Mouse (Mus musculus) ES-Bruce4 (cell line): ENCODE results near the gene Dnaaf2. TPM values are rescaled to one million over a fixed set of nuclear protein-coding genes. Genes with fewer than 3 reads are reported as not detected.

Source experiments
- H3K27ac ChIP-seq: 2 replicates; pipeline ENCODE4 v1.5.1; 2012; ENCODE audit warnings: low read length, inconsistent platforms; ENCODE audit not compliant: insufficient read depth
- H3K27me3 ChIP-seq: 2 replicates; pipeline ENCODE4 v1.6.1; 2012; ENCODE audit warnings: mild to moderate bottlenecking, low read length, inconsistent platforms; ENCODE audit not compliant: control insufficient read depth, poor library complexity, insufficient read depth, severe bottlenecking
- H3K36me3 ChIP-seq: 2 replicates; pipeline ENCODE4 v1.6.1; 2012; ENCODE audit warnings: inconsistent platforms, mild to moderate bottlenecking, low read length, moderate library complexity; ENCODE audit not compliant: control insufficient read depth, poor library complexity, insufficient read depth, severe bottlenecking
- H3K4me1 ChIP-seq: one replicate; pipeline ENCODE4 v1.8.1; 2011; ENCODE audit warnings: low read length; ENCODE audit not compliant: control insufficient read depth, insufficient read depth
- H3K4me3 ChIP-seq: 2 replicates; pipeline ENCODE4 v1.5.1; 2011; ENCODE audit warnings: low read depth, mild to moderate bottlenecking, low read length
- H3K9ac ChIP-seq: 2 replicates; pipeline ENCODE4 v1.6.1; 2012; ENCODE audit warnings: low read depth, mild to moderate bottlenecking, inconsistent platforms; ENCODE audit not compliant: poor library complexity, severe bottlenecking
- H3K9me3 ChIP-seq: replicated peaks from 2 replicates; pipeline ENCODE4 v1.6.1; 2012; ENCODE audit warnings: mild to moderate bottlenecking, low read length, inconsistent platforms; ENCODE audit not compliant: control insufficient read depth, poor library complexity, insufficient read depth, severe bottlenecking
- CTCF ChIP-seq: IDR thresholded peaks from one replicate; pipeline ENCODE4 v1.8.1; 2011; ENCODE audit warnings: low read depth, low read length
- EP300 ChIP-seq: IDR thresholded peaks from 2 replicates; pipeline ENCODE4 v1.6.1; 2011; ENCODE audit warnings: low read depth, low read length; ENCODE audit not compliant: insufficient read depth
- POLR2A ChIP-seq: IDR thresholded peaks from one replicate; pipeline ENCODE4 v1.8.1; 2011; ENCODE audit warnings: low read length; ENCODE audit not compliant: insufficient read depth
- polyA plus RNA-seq: library from polyadenylated mRNA; stranded (reverse); fragments of >200 nt; gene quantifications from 2 replicates; pipeline ENCODE4 v1.2.4, GENCODE M21; 2011; ENCODE audit warnings: low read depth; ENCODE audit not compliant: missing spikeins, insufficient read depth, insufficient read length

Gene Dnaaf2
- polyA plus RNA-seq, 1 experiment, result 3.7 TPM

DNA sequence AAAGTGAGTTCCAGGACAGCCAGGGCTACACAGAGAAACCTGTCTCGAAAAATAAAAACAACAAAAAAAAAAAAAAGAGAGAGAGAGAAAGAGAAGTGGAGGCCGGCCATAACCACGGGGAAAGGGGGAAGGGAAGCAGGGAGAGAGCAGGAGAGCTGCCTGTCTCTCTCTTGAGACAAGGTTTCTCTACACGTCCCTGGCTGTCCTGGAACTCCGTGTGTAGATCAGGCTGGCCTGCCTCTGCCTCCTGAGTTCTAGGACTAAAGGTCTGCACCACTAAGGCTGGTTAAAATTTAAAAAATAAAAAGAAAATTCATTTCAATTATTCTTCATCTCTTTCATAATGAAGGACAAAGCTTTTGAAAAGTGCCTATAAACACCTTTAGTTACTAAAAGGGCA, 6.8 kb downstream of the Dnaaf2 start:
- no peaks in the 10 kb centered on the region for H3K27me3 ChIP-seq
- TF ChIP-seq EP300, result no peak
- no peak for TF ChIP-seq CTCF
- no peaks in the 10 kb centered on the region for H3K9me3 ChIP-seq
- H3K36me3 ChIP-seq, result peaks cover 28% of the 10 kb centered on the region
- no peak overlapping the region for H3K9ac ChIP-seq
- H3K27ac ChIP-seq, result no peak overlapping the region
- H3K4me3 ChIP-seq, result no peak overlapping the region
- peaks cover 1% of the 10 kb centered on the region for H3K4me1 ChIP-seq

DNA sequence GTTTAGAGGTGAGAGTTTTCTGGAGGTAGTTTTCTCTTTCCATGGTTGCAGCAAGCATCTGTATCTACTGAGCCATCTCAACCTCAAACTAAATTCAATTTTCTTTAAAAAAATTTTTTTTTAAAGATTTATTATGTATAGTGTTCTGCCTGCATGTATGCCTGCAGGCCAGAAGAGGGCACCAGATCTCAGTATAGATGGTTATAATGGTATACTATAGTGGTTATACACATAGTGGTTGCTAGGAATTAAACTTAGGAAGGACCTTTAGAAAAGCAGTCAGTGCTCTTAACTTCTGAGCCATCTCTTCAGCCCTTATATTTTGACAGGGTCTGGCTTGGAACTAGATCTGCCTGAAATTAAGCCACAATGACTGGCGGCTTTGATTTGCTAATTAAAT, 7.7 kb downstream of the Dnaaf2 start:
- H3K9me3 ChIP-seq, result no peaks in the 10 kb centered on the region
- no peak overlapping the region for H3K9ac ChIP-seq
- no peaks in the 10 kb centered on the region for H3K27me3 ChIP-seq
- H3K27ac ChIP-seq, result no peak overlapping the region
- H3K4me1 ChIP-seq, result peaks cover 1% of the 10 kb centered on the region
- no peak for TF ChIP-seq CTCF
- TF ChIP-seq EP300, result no peak
- no peak for TF ChIP-seq POLR2A
- H3K4me3 ChIP-seq, result no peak overlapping the region
- H3K36me3 ChIP-seq, result peaks cover 31% of the 10 kb centered on the region

- no peak overlapping the region for H3K9ac ChIP-seq
- H3K27me3 ChIP-seq, result no peaks in the 10 kb centered on the region
- H3K4me3 ChIP-seq, result no peak overlapping the region
- H3K36me3 ChIP-seq, result peaks cover 33% of the 10 kb centered on the region
- H3K4me1 ChIP-seq, result peaks cover 1% of the 10 kb centered on the region
- no peak for TF ChIP-seq POLR2A
- TF ChIP-seq CTCF, result no peak
- TF ChIP-seq EP300, result no peak
- H3K27ac ChIP-seq, result no peak overlapping the region
- H3K9me3 ChIP-seq, result no peaks in the 10 kb centered on the region
Measured at GRCm38 (mm10) chr12:69190074-69190473, 8.2 kb downstream of the Dnaaf2 start.

GRCm38 (mm10) chr12:69186811-69187471, 11.3 kb downstream of the Dnaaf2 start:
- Histone ChIP-seq H3K9ac (no peak overlapping the region), H3K4me3 (no peak overlapping the region)
- TF ChIP-seq EP300 (no peak), POLR2A (no peak), CTCF (no peak)

DNA sequence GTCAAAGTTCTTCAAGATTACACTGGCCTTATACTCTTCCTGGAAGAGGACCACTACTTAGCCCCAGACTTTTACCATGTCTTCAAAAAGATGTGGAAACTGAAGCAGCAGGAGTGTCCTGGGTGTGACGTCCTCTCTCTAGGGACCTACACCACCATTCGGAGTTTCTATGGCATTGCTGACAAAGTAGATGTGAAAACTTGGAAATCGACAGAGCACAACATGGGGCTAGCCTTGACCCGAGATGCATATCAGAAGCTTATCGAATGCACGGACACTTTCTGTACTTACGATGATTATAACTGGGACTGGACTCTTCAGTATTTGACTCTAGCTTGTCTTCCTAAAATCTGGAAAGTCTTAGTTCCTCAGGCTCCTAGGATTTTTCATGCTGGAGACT, 12.9 kb downstream of the Dnaaf2 start:
- Histone ChIP-seq H3K36me3 (peaks cover 31% of the 10 kb centered on the region), H3K4me1 (no peaks in the 10 kb centered on the region), H3K27ac (no peak overlapping the region), H3K9me3 (no peaks in the 10 kb centered on the region), H3K27me3 (no peaks in the 10 kb centered on the region), H3K4me3 (peak overlapping the region; percentile 84), H3K9ac (peak overlapping the region; percentile 84)
- no peak for TF ChIP-seq CTCF
- TF ChIP-seq EP300, result no peak
- TF ChIP-seq POLR2A, result no peak

More at GRCm38 (mm10) chr12:69186811-69187471, 11.3 kb downstream of the Dnaaf2 start:
- Histone ChIP-seq H3K4me1 (peaks cover 1% of the 10 kb centered on the region), H3K27ac (no peak overlapping the region), H3K27me3 (no peaks in the 10 kb centered on the region), H3K9me3 (no peaks in the 10 kb centered on the region), H3K36me3 (peaks cover 35% of the 10 kb centered on the region)
